Comparison of ENCODE assay signal across 8 mouse cellular contexts in the genomic region with DNA sequence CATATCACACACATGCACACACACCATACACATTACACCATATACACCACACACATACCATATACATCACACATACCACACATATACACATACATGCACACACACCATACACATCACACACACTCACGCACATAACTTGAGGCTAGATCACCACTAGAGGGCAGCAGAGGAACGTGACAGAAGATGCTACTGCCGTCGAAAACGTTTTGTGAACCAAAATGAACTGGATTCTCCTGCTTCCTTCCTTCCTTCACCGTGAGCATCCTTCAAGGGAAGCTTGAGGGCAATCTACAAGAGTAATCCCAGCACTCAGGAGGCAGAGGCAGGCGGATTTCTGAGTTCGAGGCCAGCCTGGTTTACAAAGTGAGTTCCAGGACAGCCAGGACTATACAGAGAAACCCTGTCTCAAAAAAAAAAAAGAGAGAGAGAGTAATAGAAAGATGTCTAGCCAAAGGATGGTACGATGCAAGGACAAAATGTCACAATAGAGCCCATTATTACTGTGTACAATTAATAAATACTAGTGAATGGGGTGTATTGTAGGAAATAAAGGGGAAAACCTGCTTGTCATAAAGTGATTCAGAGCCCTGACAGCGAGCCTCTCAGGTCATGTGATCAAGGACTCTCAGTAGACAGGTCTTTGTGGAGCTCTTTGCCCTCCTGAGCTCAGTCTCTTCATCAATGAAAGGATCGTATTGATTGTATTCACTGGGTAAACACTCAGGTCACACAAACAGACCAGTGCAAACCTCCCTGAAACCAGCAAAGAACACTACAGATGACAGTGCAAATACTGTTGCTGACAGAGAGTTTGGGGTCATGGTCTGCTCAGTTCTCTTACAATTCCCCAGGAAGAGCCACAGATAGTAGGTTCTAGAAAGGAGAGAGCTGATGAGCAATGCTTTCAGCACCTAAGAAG.
DNase-seq lines count a peak whose midpoint lies in the region; ATAC-seq and TF ChIP-seq lines count a peak whose summit lies in the region.

No protein-coding gene starts in this region.

- peaks cover 4% of the 10 kb centered on the region; the same call in 1 of the 2 replicates for H3K27me3 ChIP-seq in embryonic facial prominence, embryonic 15.5 days
- no peaks in the 10 kb centered on the region for H3K27me3 ChIP-seq in heart, embryonic 14.5 days (ENCODE audit: control insufficient read depth, insufficient read depth, low read length)
- H3K27me3 ChIP-seq in liver, embryonic 12.5 days (replicated peaks) = no peaks in the 10 kb centered on the region
- H3K27me3 ChIP-seq in stomach, embryonic 16.5 days (ENCODE audit: control insufficient read depth, insufficient read depth, low read length) = no peaks in the 10 kb centered on the region; the same call in 1 of the 2 replicates

- ATAC-seq in embryonic facial prominence, embryonic 15.5 days (ENCODE audit: insufficient number of reproducible peaks, low FRiP score, low TSS enrichment, low read depth) = peak; percentile 57; the same call in 1 of the 2 replicates
- ATAC-seq in heart, embryonic 14.5 days (ENCODE audit: insufficient number of reproducible peaks, insufficient read depth, low FRiP score, low read depth) = peak; percentile 43; the same call in 1 of the 2 replicates
- ATAC-seq in liver, embryonic 12.5 days = peak; percentile 62
- peak; percentile 67; the same call in 1 of the 2 replicates for ATAC-seq in stomach, embryonic 16.5 days (ENCODE audit: insufficient read depth, low FRiP score)

- no peak for TF ChIP-seq POLR2A in bone marrow, adult 2 months (IDR thresholded peaks at IDR 0.05; ENCODE audit: borderline replicate concordance, control insufficient read depth, low read depth, low read length)

- H3K4me1 ChIP-seq in bone marrow, adult 2 months (ENCODE audit: control insufficient read depth, insufficient read depth, low read length) = no peaks in the 10 kb centered on the region; the same call in 1 of the 2 replicates
- H3K4me1 ChIP-seq in embryonic facial prominence, embryonic 15.5 days = no peaks in the 10 kb centered on the region
- H3K4me1 ChIP-seq in heart, embryonic 14.5 days (ENCODE audit: control insufficient read depth in 2 of 2, insufficient read depth in 2 of 2, low read length in 2 of 2) = peaks cover 2 to 10% of the 10 kb centered on the region in 2 experiments; a peak in 3 of 4 replicates
- peaks cover 25% of the 10 kb centered on the region for H3K4me1 ChIP-seq in liver, embryonic 12.5 days
- H3K4me1 ChIP-seq in stomach, embryonic 16.5 days (ENCODE audit: control insufficient read depth, insufficient read depth, low read length) = no peaks in the 10 kb centered on the region

- H3K27ac ChIP-seq in bone marrow, adult 2 months (ENCODE audit: control insufficient read depth, insufficient read depth, low read depth, low read length, poor library complexity) = peak overlapping the region; percentile 88; the same call in 1 of the 2 replicates
- H3K27ac ChIP-seq in embryonic facial prominence, embryonic 15.5 days (replicated peaks) = no peak overlapping the region
- H3K27ac ChIP-seq in heart, embryonic 14.5 days (replicated peaks in 1 of 2; ENCODE audit: control insufficient read depth in 1 of 2, insufficient read depth in 1 of 2, low read depth in 2 of 2, low read length in 2 of 2) = no peak overlapping the region
- no peak overlapping the region for H3K27ac ChIP-seq in liver, embryonic 12.5 days
- no peak overlapping the region for H3K27ac ChIP-seq in stomach, embryonic 16.5 days (ENCODE audit: low read length)

- no peaks in the 10 kb centered on the region for H3K9me3 ChIP-seq in embryonic facial prominence, embryonic 15.5 days (replicated peaks)
- H3K9me3 ChIP-seq in heart, embryonic 14.5 days (ENCODE audit: control insufficient read depth, low read length) = no peaks in the 10 kb centered on the region
- no peaks in the 10 kb centered on the region for H3K9me3 ChIP-seq in liver, embryonic 12.5 days (replicated peaks)
- H3K9me3 ChIP-seq in stomach, embryonic 16.5 days (replicated peaks; ENCODE audit: control insufficient read depth, low read length) = no peaks in the 10 kb centered on the region

- WGBS in bone marrow, adult 2 months = 11% methylated on average over 11 of the region's 11 CpGs
- WGBS in embryonic facial prominence, embryonic 15.5 days = 28% methylated on average over 11 of the region's 11 CpGs
- WGBS in heart, embryonic 14.5 days = 24% methylated on average over 11 of the region's 11 CpGs
- 17% methylated on average over 11 of the region's 11 CpGs for WGBS in liver, embryonic 12.5 days (ENCODE audit: insufficient replicate concordance)
- WGBS in stomach, embryonic 16.5 days = 17% methylated on average over 11 of the region's 11 CpGs

- DNase-seq in CD4-positive, CD25-positive, alpha-beta regulatory T cell, adult 2 months (ENCODE audit: low read depth, low spot score) = peak; percentile 93
- DNase-seq in kidney, postnatal 10 days = peak; percentile 83
- DNase-seq in natural killer cell, adult 2 months (ENCODE audit: low spot score in 2 of 2) = peak; percentile 64 to 73

- H3K9ac ChIP-seq in embryonic facial prominence, embryonic 15.5 days = no peak overlapping the region
- no peak overlapping the region for H3K9ac ChIP-seq in heart, embryonic 14.5 days (ENCODE audit: low read length)
- H3K9ac ChIP-seq in liver, embryonic 12.5 days = no peak overlapping the region
- H3K9ac ChIP-seq in stomach, embryonic 16.5 days (ENCODE audit: low read length) = no peak overlapping the region

- no peaks in the 10 kb centered on the region for H3K36me3 ChIP-seq in embryonic facial prominence, embryonic 15.5 days
- H3K36me3 ChIP-seq in heart, embryonic 14.5 days (ENCODE audit: control insufficient read depth, insufficient read depth, low read length) = no peaks in the 10 kb centered on the region
- H3K36me3 ChIP-seq in liver, embryonic 12.5 days = no peaks in the 10 kb centered on the region
- no peaks in the 10 kb centered on the region for H3K36me3 ChIP-seq in stomach, embryonic 16.5 days (ENCODE audit: control insufficient read depth, insufficient read depth, low read length)

- H3K4me3 ChIP-seq in bone marrow, adult 2 months (replicated peaks; ENCODE audit: control insufficient read depth, low read depth, low read length) = no peak overlapping the region
- H3K4me3 ChIP-seq in embryonic facial prominence, embryonic 15.5 days (replicated peaks) = no peak overlapping the region
- H3K4me3 ChIP-seq in heart, embryonic 14.5 days (ENCODE audit: control insufficient read depth in 1 of 2, insufficient read depth in 1 of 2, low read depth in 1 of 2, low read length in 2 of 2) = no peak overlapping the region
- H3K4me3 ChIP-seq in liver, embryonic 12.5 days = no peak overlapping the region
- no peak overlapping the region for H3K4me3 ChIP-seq in stomach, embryonic 16.5 days (replicated peaks; ENCODE audit: low read length)

- no peak overlapping the region for H3K4me2 ChIP-seq in embryonic facial prominence, embryonic 15.5 days (replicated peaks)
- no peak overlapping the region for H3K4me2 ChIP-seq in heart, embryonic 14.5 days (ENCODE audit: low read length)
- no peak overlapping the region for H3K4me2 ChIP-seq in liver, embryonic 12.5 days
- H3K4me2 ChIP-seq in stomach, embryonic 16.5 days (ENCODE audit: low read depth, low read length) = no peak overlapping the region

- TF ChIP-seq CTCF in bone marrow, adult 2 months (IDR thresholded peaks at IDR 0.05; ENCODE audit: control insufficient read depth, insufficient read depth, low read length) = peak; percentile 95
